Mouse (Mus musculus) embryonic facial prominence, embryonic 11.5 days (tissue): ENCODE results near the gene Frs2. TPM values are rescaled to one million over a fixed set of nuclear protein-coding genes. Genes with fewer than 3 reads are reported as not detected.

Experiments used
- ATAC-seq: fragments of 200-750 bp; cut with Nextera tagmentation; replicated peaks from 2 replicates; pipeline ENCODE4 v1.8.0; 2017; ENCODE audit warnings: low read depth; ENCODE audit not compliant: insufficient number of reproducible peaks, low FRiP score, low TSS enrichment
- DNase-seq: peaks from one replicate; pipeline ENCODE4 v3.0.0-alpha.2; 2015; ENCODE audit warnings: low spot score
- H3K27ac ChIP-seq: fragments of 300-500 bp; sonication (generic); replicated peaks from 2 replicates; pipeline ENCODE4 v1.5.1; 2014; ENCODE audit warnings: mild to moderate bottlenecking, low read depth, low read length, control low read depth
- H3K27me3 ChIP-seq: fragments of 300-500 bp; sonication (generic); 2 replicates; pipeline ENCODE4 v1.6.1; 2014; ENCODE audit warnings: mild to moderate bottlenecking, low read length, moderate library complexity, mixed read lengths; ENCODE audit not compliant: control insufficient read depth, insufficient read depth
- H3K36me3 ChIP-seq: fragments of 300-500 bp; sonication (generic); replicated peaks from 2 replicates; pipeline ENCODE4 v1.6.1; 2014; ENCODE audit warnings: low read depth, mild to moderate bottlenecking, low read length, moderate library complexity, mixed read lengths; ENCODE audit not compliant: control insufficient read depth, insufficient read depth
- H3K4me1 ChIP-seq: fragments of 300-500 bp; sonication (generic); 2 replicates; pipeline ENCODE4 v1.6.1; 2014; ENCODE audit warnings: low read length, mixed read lengths; ENCODE audit not compliant: control insufficient read depth, insufficient read depth
- H3K4me2 ChIP-seq: fragments of 300-500 bp; sonication (generic); 2 replicates; pipeline ENCODE4 v1.6.1; 2014; ENCODE audit warnings: low read depth, mild to moderate bottlenecking, control low read depth, low read length, moderate library complexity
- H3K4me3 ChIP-seq: fragments of 300-500 bp; sonication (generic); 2 replicates; pipeline ENCODE4 v1.5.1; 2014; ENCODE audit warnings: low read depth, low read length, control low read depth
- H3K9ac ChIP-seq: fragments of 300-500 bp; sonication (generic); replicated peaks from 2 replicates; pipeline ENCODE4 v1.6.1; 2014; ENCODE audit warnings: mild to moderate bottlenecking, control low read depth, low read length
- H3K9me3 ChIP-seq: fragments of 300-500 bp; sonication (generic); replicated peaks from 2 replicates; pipeline ENCODE4 v1.6.1; 2016; ENCODE audit warnings: mild to moderate bottlenecking, low read length, inconsistent platforms, mixed read lengths; ENCODE audit not compliant: control insufficient read depth
- WGBS: fragments of 180-500 bp; shearing (Covaris S2); extraction: QIAGEN DNeasy Blood & Tissue Kit; methylation state at CpG from one replicate; pipeline ENCODE4 v1.1.7; 2014; 5-methylcytosine and 5-hydroxymethylcytosine counted together
- polyA plus RNA-seq: library from polyadenylated mRNA; unstranded; fragments of >200 nt; fragmentation: Nextera tagmentation; extraction: Ambion mirVana; gene quantifications from 2 replicates; pipeline ENCODE4 v1.2.1, GENCODE M21; 2014

Frs2 gene
- polyA plus RNA-seq, 1 experiment from 2014 or later: 25.5 TPM

DNA sequence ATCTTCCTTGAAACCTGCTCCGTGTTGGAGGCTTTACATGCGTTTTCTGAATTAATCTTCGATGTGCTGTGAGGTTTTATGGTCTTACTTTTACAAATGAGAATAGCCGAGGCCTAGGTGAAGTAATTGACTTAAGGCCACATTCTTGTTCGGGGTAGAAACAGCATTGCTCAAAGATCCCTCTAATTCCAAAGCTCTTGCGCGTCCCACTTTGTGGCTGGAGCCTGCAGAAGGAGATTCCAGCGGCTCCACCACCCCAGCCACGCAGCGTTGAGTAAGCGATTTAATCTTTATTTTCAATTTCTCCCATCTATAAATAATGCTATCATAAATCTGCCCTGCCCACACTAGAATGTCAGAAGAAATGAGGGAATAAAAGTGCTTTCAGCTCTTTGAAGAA, 2.9 kb upstream of the Frs2 start:
- no peaks in the 10 kb centered on the region for H3K36me3 ChIP-seq
- no peak overlapping the region for H3K4me3 ChIP-seq
- no peak overlapping the region for H3K9ac ChIP-seq

DNA sequence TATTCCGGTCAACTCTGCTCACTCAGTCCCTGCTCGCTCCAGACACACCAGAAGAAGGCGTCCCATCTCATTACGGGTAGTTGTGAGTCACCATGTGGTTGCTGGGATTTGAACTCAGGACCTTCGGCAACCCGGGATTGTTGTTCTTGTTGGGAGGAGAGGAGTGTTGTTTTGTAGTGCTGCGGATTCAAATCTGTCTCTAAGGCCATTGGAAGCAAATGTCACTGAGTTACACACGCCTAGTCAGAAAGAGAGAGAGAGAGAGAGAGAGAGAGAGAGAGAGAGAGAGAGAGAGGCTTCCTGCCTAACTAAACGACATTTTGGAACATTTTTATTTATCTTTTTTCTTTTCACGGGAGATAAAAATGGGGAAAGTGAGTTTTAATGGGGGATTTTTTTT, 2.4 kb upstream of the Frs2 start:
- H3K27me3 ChIP-seq: no peaks in the 10 kb centered on the region
- DNase-seq: no peak
- no peak overlapping the region for H3K9ac ChIP-seq
- H3K27ac ChIP-seq: no peak overlapping the region
- no peaks in the 10 kb centered on the region for H3K36me3 ChIP-seq
- H3K4me2 ChIP-seq: no peak overlapping the region
- H3K4me1 ChIP-seq: no peaks in the 10 kb centered on the region
- 11% methylated on average over 10 of the region's 10 CpGs for whole genome bisulfite sequencing
- no peak for ATAC-seq
- no peaks in the 10 kb centered on the region for H3K9me3 ChIP-seq
- H3K4me3 ChIP-seq: no peak overlapping the region

More for the DNA sequence above, 2.9 kb upstream of the Frs2 start:
- no peaks in the 10 kb centered on the region for H3K27me3 ChIP-seq
- no peaks in the 10 kb centered on the region for H3K4me1 ChIP-seq
- H3K9me3 ChIP-seq: no peaks in the 10 kb centered on the region
- 8% methylated on average over 11 of the region's 11 CpGs for WGBS
- no peak overlapping the region for H3K4me2 ChIP-seq
- no peak overlapping the region for H3K27ac ChIP-seq
- ATAC-seq (no peak), DNase-seq (peak; percentile 20)

DNA sequence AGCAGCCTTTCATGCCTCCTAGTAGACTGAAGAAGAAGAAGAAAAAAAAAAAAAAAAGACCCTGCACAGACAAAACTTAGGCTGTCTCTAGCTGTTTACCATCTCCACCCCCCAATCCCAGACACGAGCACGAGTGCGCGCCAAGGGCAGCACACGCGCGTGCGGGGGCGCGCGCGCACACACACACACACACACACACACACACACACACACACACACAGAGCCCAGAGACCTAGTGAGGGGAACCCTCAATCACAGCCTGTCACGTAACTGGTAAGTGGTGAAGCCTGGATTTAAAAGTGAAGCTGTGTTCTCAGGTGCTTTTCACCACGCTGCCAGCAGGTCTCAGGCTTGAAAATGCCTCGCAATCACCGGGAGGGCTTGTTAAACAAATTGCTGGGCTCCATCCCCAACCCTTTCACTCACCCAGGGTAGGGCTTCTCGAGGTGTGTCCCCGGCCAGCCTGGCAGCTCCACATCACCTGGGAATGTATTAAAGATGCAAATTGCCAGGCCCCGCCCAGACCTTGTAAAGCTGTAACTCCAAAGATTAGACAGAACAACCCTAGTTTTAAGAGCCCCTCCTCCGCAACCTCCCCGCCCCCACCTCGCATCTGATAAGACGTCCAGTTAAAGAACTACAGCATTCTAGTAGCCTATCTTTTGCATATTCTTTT, 1.7 kb upstream of the Frs2 start:
- Histone ChIP-seq H3K27me3 (no peaks in the 10 kb centered on the region), H3K9ac (0 out of 2 replicates have a peak overlapping the region, but pooled peaks have one; percentile 6), H3K4me2 (peak overlapping the region; percentile 43), H3K4me1 (no peaks in the 10 kb centered on the region), H3K36me3 (no peaks in the 10 kb centered on the region), H3K4me3 (peak overlapping the region; percentile 23), H3K9me3 (no peaks in the 10 kb centered on the region), H3K27ac (no peak overlapping the region)
- ATAC-seq: no peak
- peak; percentile 53 for DNase-seq
- under 1% methylated on average over 23 of the region's 23 CpGs for WGBS

DNA sequence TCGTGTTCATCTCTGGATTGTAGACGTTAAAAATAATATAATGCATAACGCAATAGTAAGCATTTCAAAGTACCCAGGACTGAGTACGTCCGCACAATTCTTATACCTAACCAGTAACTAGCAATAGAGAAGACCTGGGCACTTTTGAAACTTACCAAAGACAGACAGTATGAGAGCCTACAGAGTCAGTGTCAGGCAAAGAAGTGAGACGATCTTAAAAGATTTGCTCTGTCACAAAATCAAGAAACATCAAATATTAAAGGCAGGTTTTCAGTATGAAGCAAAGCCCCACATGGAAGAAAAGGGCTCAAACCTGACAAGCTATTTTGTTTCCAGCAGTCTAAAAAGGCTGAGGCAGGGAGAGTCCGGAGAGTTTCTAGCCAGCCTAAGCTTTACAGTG, 907 bp upstream of the Frs2 start:
- ATAC-seq (no peak), DNase-seq (no peak)
- H3K27ac ChIP-seq: no peak overlapping the region
- no peaks in the 10 kb centered on the region for H3K36me3 ChIP-seq
- H3K9ac ChIP-seq: no peak overlapping the region; the same call in 1 of the 2 replicates
- 18% methylated on average over 7 of the region's 7 CpGs for WGBS
- peak overlapping the region; percentile 99; the same call in 1 of the 2 replicates for H3K4me3 ChIP-seq
- peak overlapping the region; percentile 76 for H3K4me2 ChIP-seq
- H3K27me3 ChIP-seq: no peaks in the 10 kb centered on the region
- H3K4me1 ChIP-seq: no peaks in the 10 kb centered on the region
- H3K9me3 ChIP-seq: no peaks in the 10 kb centered on the region

DNA sequence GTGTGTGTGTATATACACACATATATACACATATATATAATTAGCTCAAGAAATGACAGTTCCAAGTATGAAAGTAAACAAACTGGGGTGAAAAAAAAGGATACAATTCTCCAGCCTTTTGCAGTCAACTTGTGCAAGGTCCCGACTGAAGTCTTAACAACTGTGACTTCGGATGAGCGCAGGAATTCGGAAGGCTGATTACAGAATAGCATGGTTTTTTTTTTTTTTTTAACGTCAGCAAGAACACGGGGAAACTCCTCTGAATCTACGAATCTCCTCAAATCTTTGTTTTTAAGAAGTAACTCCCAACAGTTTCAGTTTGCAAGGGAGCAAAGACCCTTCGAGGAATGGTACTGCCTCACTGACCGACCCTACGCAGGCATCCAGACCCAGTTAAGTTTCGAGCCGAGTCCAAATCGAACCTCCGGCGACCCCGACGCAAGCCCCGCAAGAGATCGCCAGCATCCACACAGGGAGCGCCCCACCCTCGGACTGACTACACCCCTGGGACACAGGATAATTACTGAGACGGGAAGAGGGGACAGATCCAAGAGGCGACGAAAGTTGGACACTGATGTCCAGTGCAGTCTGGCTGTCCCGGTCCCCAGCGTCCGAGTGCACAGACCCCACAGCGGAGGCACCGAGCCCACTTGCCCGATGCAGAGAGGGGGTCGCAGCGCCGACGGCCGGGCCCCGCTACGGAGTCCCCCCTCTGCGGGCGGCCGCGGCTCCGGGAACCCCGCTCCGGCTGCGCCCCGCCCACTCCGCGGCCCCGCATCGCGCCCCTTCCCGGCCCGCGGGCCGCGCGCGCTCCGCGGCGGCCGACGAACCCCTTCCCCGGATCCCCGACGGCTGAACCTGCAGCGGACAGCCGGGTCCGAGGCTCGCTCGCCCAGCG, 622 bp downstream of the Frs2 start:
- H3K36me3 ChIP-seq: no peaks in the 10 kb centered on the region
- no peaks in the 10 kb centered on the region for H3K4me1 ChIP-seq
- H3K27ac ChIP-seq: peak overlapping the region; percentile 78
- H3K4me2 ChIP-seq: peak overlapping the region; percentile 76
- ATAC-seq: peak; percentile 60
- H3K9ac ChIP-seq: peak overlapping the region; percentile 81
- WGBS: under 1% methylated on average over 70 of the region's 72 CpGs
- no peaks in the 10 kb centered on the region for H3K27me3 ChIP-seq
- H3K4me3 ChIP-seq: peak overlapping the region; percentile 99
- no peaks in the 10 kb centered on the region for H3K9me3 ChIP-seq
- DNase-seq: peak; percentile 26

DNA sequence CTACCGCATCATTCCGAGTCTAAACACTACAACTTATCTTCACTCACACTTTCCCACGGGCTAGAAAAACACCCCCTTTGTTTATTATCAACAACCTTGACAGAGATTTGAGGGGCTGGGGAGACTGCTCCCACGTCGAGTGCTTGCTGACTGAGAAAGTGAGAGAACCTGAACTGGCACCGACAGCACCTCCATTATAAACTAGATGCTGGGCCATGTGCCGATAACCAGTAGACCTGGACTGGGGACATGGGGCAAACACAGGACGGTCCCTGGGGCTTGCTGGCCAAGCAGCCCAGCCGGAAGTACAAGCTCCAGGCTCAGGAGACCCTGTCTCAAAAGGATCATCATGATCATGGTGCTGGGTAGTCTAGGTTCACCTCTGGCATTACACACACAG, 1.9 kb downstream of the Frs2 start:
- ATAC-seq (no peak), DNase-seq (no peak)
- H3K4me1 ChIP-seq: no peaks in the 10 kb centered on the region
- no peak overlapping the region for H3K27ac ChIP-seq
- no peaks in the 10 kb centered on the region for H3K27me3 ChIP-seq
- H3K9me3 ChIP-seq: no peaks in the 10 kb centered on the region
- no peak overlapping the region for H3K4me3 ChIP-seq
- H3K9ac ChIP-seq: no peak overlapping the region
- WGBS: 64% methylated on average over 9 of the region's 9 CpGs
- no peaks in the 10 kb centered on the region for H3K36me3 ChIP-seq
- H3K4me2 ChIP-seq: no peak overlapping the region

DNA sequence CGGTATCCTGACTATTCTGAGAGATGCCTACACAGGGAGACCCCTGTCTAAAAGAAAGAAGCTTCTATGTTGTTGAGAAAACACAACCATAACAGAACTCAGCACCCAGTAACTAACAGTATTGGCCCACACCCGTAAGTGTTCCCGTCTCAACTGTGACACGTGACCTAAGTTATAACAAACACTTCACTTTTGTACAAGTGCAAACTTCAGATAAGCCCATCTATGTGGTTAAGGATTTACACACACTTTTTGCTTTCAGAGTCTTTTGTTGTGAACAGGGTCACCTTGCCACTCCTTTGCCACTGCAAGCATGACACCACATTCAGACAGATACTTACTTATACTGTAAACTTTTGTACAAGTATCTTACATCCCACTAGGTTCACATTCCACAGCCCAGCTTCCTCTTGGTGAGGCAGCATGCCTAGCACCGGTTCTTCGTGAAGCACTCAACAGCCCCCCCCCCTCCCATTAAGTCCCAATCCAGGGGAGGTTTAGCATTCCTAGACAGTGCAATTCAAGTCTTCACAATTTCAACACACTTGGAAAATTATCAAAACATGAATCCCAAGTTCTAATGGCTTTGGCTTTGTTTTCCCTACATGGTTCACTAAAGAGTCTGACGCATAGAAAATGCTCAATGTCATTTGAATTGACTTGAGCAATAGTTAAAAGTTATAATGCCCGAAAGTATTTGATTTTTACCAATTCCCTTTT, 2.6 kb downstream of the Frs2 start:
- H3K9ac ChIP-seq: no peak overlapping the region
- no peaks in the 10 kb centered on the region for H3K27me3 ChIP-seq
- 83% methylated on average over 8 of the region's 8 CpGs for WGBS
- H3K9me3 ChIP-seq: no peaks in the 10 kb centered on the region
- H3K27ac ChIP-seq: no peak overlapping the region
- H3K4me3 ChIP-seq: no peak overlapping the region
- H3K36me3 ChIP-seq: no peaks in the 10 kb centered on the region
- H3K4me2 ChIP-seq: no peak overlapping the region
- DNase-seq: no peak
- no peak for ATAC-seq
- H3K4me1 ChIP-seq: no peaks in the 10 kb centered on the region
